Mouse (Mus musculus) kidney, postnatal 0 days (tissue): ENCODE results near the gene Ryr2. TPM values are rescaled to one million over a fixed set of nuclear protein-coding genes. Genes with fewer than 3 reads are reported as not detected.

Source experiments
- ATAC-seq: fragments of 200-750 bp; cut with Nextera tagmentation; replicated peaks from 2 replicates; pipeline ENCODE4 v1.8.0; 2017; ENCODE audit warnings: low read depth, moderate number of reproducible peaks, moderate TSS enrichment, moderate library complexity; ENCODE audit not compliant: low FRiP score
- DNase-seq: peaks from one replicate; pipeline ENCODE4 v3.0.0-alpha.2; 2016; ENCODE audit warnings: low spot score
- H3K27ac ChIP-seq: fragments of 300-500 bp; sonication (generic); 2 replicates; pipeline ENCODE4 v1.5.1; 2014; ENCODE audit warnings: mild to moderate bottlenecking
- H3K27me3 ChIP-seq: fragments of 300-500 bp; sonication (generic); 2 replicates; pipeline ENCODE4 v1.6.1; 2014; ENCODE audit warnings: low read length, mixed read lengths; ENCODE audit not compliant: insufficient read depth
- H3K36me3 ChIP-seq: fragments of 300-500 bp; sonication (generic); 2 replicates; pipeline ENCODE4 v1.6.1; 2014; ENCODE audit warnings: low read length, mixed read lengths; ENCODE audit not compliant: insufficient read depth
- H3K4me1 ChIP-seq: fragments of 300-500 bp; sonication (generic); replicated peaks from 2 replicates; pipeline ENCODE4 v1.6.1; 2014; ENCODE audit warnings: antibody characterized with exemption, low read length, mixed read lengths; ENCODE audit not compliant: insufficient read depth
- H3K4me2 ChIP-seq: fragments of 300-500 bp; sonication (generic); 2 replicates; pipeline ENCODE4 v1.6.1; 2014; ENCODE audit warnings: mild to moderate bottlenecking, low read length, moderate library complexity, mixed read lengths
- H3K4me3 ChIP-seq: fragments of 300-500 bp; sonication (generic); replicated peaks from 2 replicates; pipeline ENCODE4 v1.5.1; 2014; ENCODE audit warnings: low read depth, low read length
- H3K9ac ChIP-seq: fragments of 300-500 bp; sonication (generic); 2 replicates; pipeline ENCODE4 v1.6.1; 2014; ENCODE audit warnings: low read depth, low read length
- H3K9me3 ChIP-seq: fragments of 300-500 bp; sonication (generic); replicated peaks from 2 replicates; pipeline ENCODE4 v1.6.1; 2016; ENCODE audit warnings: low read length, inconsistent platforms, mixed read lengths
- CTCF ChIP-seq: IDR thresholded peaks from 2 replicates; pipeline ENCODE4 v1.5.1; 2016; ENCODE audit warnings: antibody characterized with exemption, low read depth, mild to moderate bottlenecking, moderate library complexity
- WGBS: fragments of 180-500 bp; shearing (Covaris S2); extraction: QIAGEN DNeasy Blood & Tissue Kit; methylation state at CpG from one replicate; pipeline ENCODE4 v1.1.7; 2014; 5-methylcytosine and 5-hydroxymethylcytosine counted together
- polyA plus RNA-seq: library from polyadenylated mRNA; unstranded; fragments of >200 nt; fragmentation: Nextera tagmentation; extraction: Ambion mirVana; gene quantifications from 2 replicates; pipeline ENCODE4 v1.2.1, GENCODE M21; 2015

Gene Ryr2
- polyA plus RNA-seq, 1 experiment from 2014 or later = 0.09 TPM

GRCm38 (mm10) chr13:11709708-11710471, 396.9 kb downstream of the Ryr2 start:
- H3K27ac ChIP-seq = no peak overlapping the region
- no peak overlapping the region for H3K4me3 ChIP-seq
- DNase-seq = no peak
- H3K9me3 ChIP-seq = no peaks in the 10 kb centered on the region
- H3K27me3 ChIP-seq = no peaks in the 10 kb centered on the region
- no peaks in the 10 kb centered on the region for H3K4me1 ChIP-seq
- TF ChIP-seq CTCF = no peak
- no peak overlapping the region for H3K9ac ChIP-seq
- H3K36me3 ChIP-seq = no peaks in the 10 kb centered on the region
- WGBS = 76% methylated on average over 7 of the region's 7 CpGs
- no peak for ATAC-seq
- no peak overlapping the region for H3K4me2 ChIP-seq

- ATAC-seq (no peak), DNase-seq (no peak)
- no peaks in the 10 kb centered on the region for H3K27me3 ChIP-seq
- H3K9me3 ChIP-seq = no peaks in the 10 kb centered on the region
- H3K4me2 ChIP-seq = no peak overlapping the region
- H3K4me1 ChIP-seq = no peaks in the 10 kb centered on the region
- TF ChIP-seq CTCF = no peak
- no peaks in the 10 kb centered on the region for H3K36me3 ChIP-seq
- no peak overlapping the region for H3K9ac ChIP-seq
- 86% methylated on average over 3 of the region's 3 CpGs for WGBS
- H3K27ac ChIP-seq = no peak overlapping the region
- no peak overlapping the region for H3K4me3 ChIP-seq
These were observed 405.0 kb downstream of the Ryr2 start for GRCm38 (mm10) chr13:11701721-11702120.

GRCm38 (mm10) chr13:11696496-11696895, 410.2 kb downstream of the Ryr2 start:
- WGBS = 83% methylated on average over 1 of the region's 1 CpGs
- DNase-seq (no peak), ATAC-seq (no peak)
- Histone ChIP-seq H3K9ac (no peak overlapping the region), H3K9me3 (no peaks in the 10 kb centered on the region), H3K4me3 (no peak overlapping the region), H3K4me2 (no peak overlapping the region), H3K36me3 (no peaks in the 10 kb centered on the region), H3K27me3 (no peaks in the 10 kb centered on the region), H3K4me1 (no peaks in the 10 kb centered on the region), H3K27ac (no peak overlapping the region)
- no peak for TF ChIP-seq CTCF

- no peaks in the 10 kb centered on the region for H3K9me3 ChIP-seq
- H3K27me3 ChIP-seq = no peaks in the 10 kb centered on the region
- H3K9ac ChIP-seq = no peak overlapping the region
- no peak overlapping the region for H3K4me2 ChIP-seq
- peak; percentile 52; the same call in 1 of the 2 replicates for ATAC-seq
- no peak overlapping the region for H3K27ac ChIP-seq
- H3K4me1 ChIP-seq = no peaks in the 10 kb centered on the region
- TF ChIP-seq CTCF = no peak
- H3K4me3 ChIP-seq = no peak overlapping the region
- DNase-seq = no peak
- H3K36me3 ChIP-seq = no peaks in the 10 kb centered on the region
- 60% methylated on average over 4 of the region's 4 CpGs for WGBS
These were observed 424.9 kb downstream of the Ryr2 start for GRCm38 (mm10) chr13:11681802-11682201.

- Histone ChIP-seq H3K27ac (no peak overlapping the region), H3K36me3 (no peaks in the 10 kb centered on the region), H3K4me1 (no peaks in the 10 kb centered on the region), H3K9ac (no peak overlapping the region), H3K4me2 (no peak overlapping the region), H3K4me3 (no peak overlapping the region), H3K9me3 (no peaks in the 10 kb centered on the region), H3K27me3 (no peaks in the 10 kb centered on the region)
- DNase-seq (no peak), ATAC-seq (no peak)
- no peak for TF ChIP-seq CTCF
These were observed 443.9 kb downstream of the Ryr2 start for GRCm38 (mm10) chr13:11662815-11663214.

GRCm38 (mm10) chr13:11644846-11645245, 461.9 kb downstream of the Ryr2 start:
- no peak overlapping the region for H3K9ac ChIP-seq
- no peak for TF ChIP-seq CTCF
- no peaks in the 10 kb centered on the region for H3K36me3 ChIP-seq
- no peak overlapping the region for H3K27ac ChIP-seq
- DNase-seq = no peak
- ATAC-seq = no peak
- 93% methylated on average over 1 of the region's 1 CpGs for WGBS
- no peaks in the 10 kb centered on the region for H3K27me3 ChIP-seq
- no peaks in the 10 kb centered on the region for H3K9me3 ChIP-seq
- no peak overlapping the region for H3K4me3 ChIP-seq
- H3K4me2 ChIP-seq = no peak overlapping the region
- H3K4me1 ChIP-seq = no peaks in the 10 kb centered on the region

- Histone ChIP-seq H3K27me3 (no peaks in the 10 kb centered on the region), H3K9ac (no peak overlapping the region), H3K27ac (no peak overlapping the region), H3K9me3 (no peaks in the 10 kb centered on the region), H3K4me3 (no peak overlapping the region), H3K4me2 (no peak overlapping the region), H3K4me1 (no peaks in the 10 kb centered on the region), H3K36me3 (no peaks in the 10 kb centered on the region)
- 85% methylated on average over 5 of the region's 5 CpGs for WGBS
- TF ChIP-seq CTCF = no peak
- DNase-seq (no peak), ATAC-seq (no peak)
These were observed 470.4 kb downstream of the Ryr2 start for GRCm38 (mm10) chr13:11636383-11636782.
